Mouse (Mus musculus) c-Kit-positive CD71-negative TER-119-negative erythroid progenitor cells, embryonic 14.5 days (primary cell): ENCODE data around the gene Hist1h2bh.

Experiments used
- DNase-seq: peaks from one replicate; pipeline ENCODE4 v3.0.0-alpha.2; 2013; ENCODE audit warnings: low read depth

The Hist1h2bh gene

GRCm38 (mm10) chr13:23530901-23531875 is 12.0 kb downstream of the Hist1h2bh start, which contains the start of gene Hist1h4h:
Gene Hist1h4h, plus strand, starts transcription at chr13:23531050.
- peak; percentile 95 for DNase-seq

- DNase-seq: no peak
Observed at GRCm38 (mm10) chr13:23530181-23530900, 12.9 kb downstream of the Hist1h2bh start.

GRCm38 (mm10) chr13:23529480-23530165 is 13.6 kb downstream of the Hist1h2bh start:
- no peak for DNase-seq

- no peak for DNase-seq
Observed at GRCm38 (mm10) chr13:23529005-23529404, 14.2 kb downstream of the Hist1h2bh start.

- DNase-seq: peak; percentile 87
Observed at GRCm38 (mm10) chr13:23526312-23526711, 16.9 kb downstream of the Hist1h2bh start.

GRCm38 (mm10) chr13:23525901-23526300 is 17.3 kb downstream of the Hist1h2bh start:
- DNase-seq: no peak

GRCm38 (mm10) chr13:23524654-23525053 is 18.5 kb downstream of the Hist1h2bh start:
- DNase-seq: peak; percentile 80

GRCm38 (mm10) chr13:23523976-23524375 is 19.2 kb downstream of the Hist1h2bh start:
- no peak for DNase-seq

GRCm38 (mm10) chr13:23521703-23522102 is 21.5 kb downstream of the Hist1h2bh start:
- DNase-seq: no peak

GRCm38 (mm10) chr13:23519416-23519815 is 23.8 kb downstream of the Hist1h2bh start:
- DNase-seq: no peak

- DNase-seq: peak; percentile 74
Observed at GRCm38 (mm10) chr13:23518885-23519284, 24.3 kb downstream of the Hist1h2bh start.

GRCm38 (mm10) chr13:23518295-23518603 is 24.9 kb downstream of the Hist1h2bh start:
- DNase-seq: no peak

- peak; percentile 83 for DNase-seq
Observed at GRCm38 (mm10) chr13:23517603-23518294, 25.4 kb downstream of the Hist1h2bh start.

- no peak for DNase-seq
Observed at GRCm38 (mm10) chr13:23516822-23517602, 26.2 kb downstream of the Hist1h2bh start.

- no peak for DNase-seq
Observed at GRCm38 (mm10) chr13:23515826-23516620, 27.2 kb downstream of the Hist1h2bh start.

- no peak for DNase-seq
Observed at GRCm38 (mm10) chr13:23515281-23515680, 27.9 kb downstream of the Hist1h2bh start.

GRCm38 (mm10) chr13:23513517-23513916 is 29.7 kb downstream of the Hist1h2bh start:
- no peak for DNase-seq

GRCm38 (mm10) chr13:23510127-23510526 is 33.1 kb downstream of the Hist1h2bh start:
- no peak for DNase-seq

GRCm38 (mm10) chr13:23506819-23507515 is 36.2 kb downstream of the Hist1h2bh start:
- DNase-seq: no peak
